Mouse (Mus musculus): Measurements from ENCODE around the gene Oit3.

Oit3 gene

GRCm38 (mm10) chr10:59441735-59442134, at the start of gene Oit3:
TSS of gene Oit3 (minus strand) at chr10:59441778.
- no peak for DNase-seq

GRCm38 (mm10) chr10:59490920-59491319, 49.3 kb upstream of the Oit3 start:
- peak; percentile 31 for DNase-seq

GRCm38 (mm10) chr10:59489411-59489810, 47.8 kb upstream of the Oit3 start:
- DNase-seq: no peak

- DNase-seq: no peak
Measured at GRCm38 (mm10) chr10:59487351-59487750, 45.8 kb upstream of the Oit3 start.

- no peak for DNase-seq
Measured at GRCm38 (mm10) chr10:59484318-59484717, 42.7 kb upstream of the Oit3 start.

GRCm38 (mm10) chr10:59481381-59481780, 39.8 kb upstream of the Oit3 start:
- no peak for DNase-seq

GRCm38 (mm10) chr10:59470451-59470850, 28.9 kb upstream of the Oit3 start:
- DNase-seq: no peak

GRCm38 (mm10) chr10:59467297-59467696, 25.7 kb upstream of the Oit3 start:
- DNase-seq: no peak

GRCm38 (mm10) chr10:59466626-59467025, 25.0 kb upstream of the Oit3 start:
- DNase-seq: no peak

GRCm38 (mm10) chr10:59465546-59465945, 24.0 kb upstream of the Oit3 start:
- no peak for DNase-seq

- no peak for DNase-seq
Measured at GRCm38 (mm10) chr10:59462307-59462706, 20.7 kb upstream of the Oit3 start.

- peak; percentile 31 for DNase-seq
Measured at GRCm38 (mm10) chr10:59459767-59460166, 18.2 kb upstream of the Oit3 start.

GRCm38 (mm10) chr10:59454631-59455030, 13.1 kb upstream of the Oit3 start:
- no peak for DNase-seq

GRCm38 (mm10) chr10:59451839-59452238, 10.3 kb upstream of the Oit3 start:
- no peak for DNase-seq

GRCm38 (mm10) chr10:59447546-59447945, 6.0 kb upstream of the Oit3 start:
- no peak for DNase-seq

GRCm38 (mm10) chr10:59446911-59447437, 5.4 kb upstream of the Oit3 start:
- no peak for DNase-seq

- no peak for DNase-seq
Measured at GRCm38 (mm10) chr10:59444635-59445034, 3.1 kb upstream of the Oit3 start.

GRCm38 (mm10) chr10:59444106-59444505, 2.5 kb upstream of the Oit3 start:
- DNase-seq: no peak

- no peak for DNase-seq
Measured at GRCm38 (mm10) chr10:59443212-59443611, 1.6 kb upstream of the Oit3 start.

- DNase-seq: no peak
Measured at GRCm38 (mm10) chr10:59440177-59440576, 1.4 kb downstream of the Oit3 start.

- no peak for DNase-seq
Measured at GRCm38 (mm10) chr10:59439508-59439931, 2.1 kb downstream of the Oit3 start.

- no peak for DNase-seq
Measured at GRCm38 (mm10) chr10:59438651-59439050, 2.9 kb downstream of the Oit3 start.

- no peak for DNase-seq
Measured at GRCm38 (mm10) chr10:59435746-59436145, 5.8 kb downstream of the Oit3 start.

GRCm38 (mm10) chr10:59430701-59431218, 10.8 kb downstream of the Oit3 start:
- DNase-seq: no peak

- no peak for DNase-seq
Measured at GRCm38 (mm10) chr10:59429448-59430135, 12.0 kb downstream of the Oit3 start.

Measured in right cerebral cortex, postnatal 14 days (tissue).